Mouse (Mus musculus) adrenal gland, postnatal 10 days (tissue): ENCODE measurements at regions not wholly inside any gene's neighbourhood (a gene's known extent, or its start where the extent isn't known, plus 50 kb on each side); places are given as distances from the start of the nearest gene placed in this dataset.

Experiments
- DNase-seq: peaks from one replicate; pipeline ENCODE4 v3.0.0; 2021; ENCODE audit warnings: mixed read lengths

DNA sequence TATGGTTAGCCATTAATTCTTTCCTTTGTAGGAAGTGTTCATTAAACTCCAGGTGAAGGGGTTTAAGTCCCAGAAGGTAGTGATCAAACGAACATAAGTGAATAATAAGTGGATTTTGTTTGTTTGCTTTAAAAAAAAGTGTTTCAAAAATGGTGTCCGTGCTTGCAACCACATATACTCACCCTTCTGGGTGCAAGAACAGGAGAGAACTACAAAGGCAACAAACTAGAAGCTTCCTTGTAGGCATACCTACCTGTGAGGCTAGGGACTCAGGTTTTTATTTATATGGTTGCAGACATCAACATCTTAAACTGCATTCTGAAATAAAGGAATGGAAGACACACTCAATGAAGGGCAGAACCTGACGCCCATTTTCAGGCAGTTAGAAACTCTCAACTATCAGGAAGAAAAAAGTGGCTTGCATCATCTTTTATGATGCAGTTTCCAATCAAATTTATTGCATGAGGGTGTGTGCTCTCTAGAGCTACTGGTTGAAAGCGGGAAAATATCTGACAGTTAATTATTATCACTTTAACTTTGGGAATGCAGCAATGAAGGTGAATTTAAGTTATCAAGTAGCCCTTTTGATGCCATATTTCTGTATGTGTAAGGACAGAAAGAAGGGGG, 117.1 kb downstream of the Csl start:
- DNase-seq: no peak

GRCm38 (mm10) chr10:99644981-99645380, 114.5 kb downstream of the Csl start:
- DNase-seq: peak; percentile 36

- DNase-seq: no peak
Observed at GRCm38 (mm10) chr10:99652011-99652410, 107.4 kb downstream of the Csl start.

DNA sequence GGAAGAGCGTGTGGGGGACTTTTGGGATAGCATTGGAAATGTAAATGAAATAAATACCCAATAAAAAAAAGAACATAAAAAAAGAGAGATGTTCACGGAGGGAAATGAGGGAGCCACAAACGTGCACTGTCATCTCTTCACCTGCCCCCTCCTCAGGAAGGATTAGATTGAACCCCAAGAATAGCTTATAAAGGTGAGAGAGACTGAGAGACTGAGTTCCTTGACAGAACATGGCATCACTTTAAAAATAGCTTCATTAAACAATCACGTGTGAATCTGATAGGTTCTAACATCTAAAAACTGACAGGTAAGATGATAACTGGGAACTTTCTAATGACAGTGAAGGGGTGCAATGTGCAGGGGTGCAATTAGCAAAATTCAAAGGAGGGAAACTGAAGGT, 105.2 kb downstream of the Csl start:
- DNase-seq: no peak

DNA sequence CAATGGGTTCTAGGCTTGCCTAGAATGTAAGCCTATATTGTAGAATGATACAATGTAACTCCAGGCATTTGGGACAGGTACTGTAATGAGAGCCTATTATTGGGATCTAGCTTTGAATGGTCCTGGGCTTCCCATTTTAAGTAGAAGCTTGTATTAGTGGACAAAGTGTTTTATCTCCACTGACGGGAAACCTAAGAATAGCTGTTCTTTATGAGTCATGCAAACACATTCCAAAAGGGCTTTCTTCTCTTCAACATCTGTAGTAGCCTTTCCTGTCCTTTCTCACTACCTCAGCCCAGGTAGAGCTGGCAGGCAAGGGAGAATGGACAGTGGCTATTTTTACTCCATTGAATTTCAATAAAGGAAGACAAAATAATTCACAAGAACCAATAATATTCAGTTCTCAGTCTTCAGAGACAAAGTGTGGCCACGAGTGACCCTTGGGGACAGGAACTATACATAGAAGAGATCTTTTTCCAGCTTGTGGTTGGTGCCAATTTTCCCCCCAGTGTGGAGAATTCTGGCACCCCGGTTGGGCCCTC, 82.8 kb downstream of the Csl start:
- no peak for DNase-seq

DNA sequence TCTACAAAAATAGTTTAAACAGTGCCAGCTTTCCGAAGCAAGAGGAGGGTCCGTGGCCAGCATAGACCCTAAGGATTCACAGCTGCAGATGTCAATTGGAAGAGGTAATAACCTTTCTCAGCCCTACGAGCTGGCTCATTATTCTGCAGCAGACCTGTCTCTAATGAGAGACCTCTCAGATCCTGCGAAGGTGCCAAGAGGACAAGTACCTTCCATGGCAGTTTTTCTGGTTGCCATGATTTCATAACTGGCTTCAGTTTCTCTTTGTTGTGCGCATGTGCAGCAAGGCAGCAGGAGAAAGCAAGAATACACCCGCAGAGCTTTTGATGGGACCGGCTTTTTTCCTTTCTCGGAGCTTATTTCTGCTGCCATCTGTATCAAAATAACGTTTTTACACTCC, 81.4 kb downstream of the Csl start:
- no peak for DNase-seq

DNA sequence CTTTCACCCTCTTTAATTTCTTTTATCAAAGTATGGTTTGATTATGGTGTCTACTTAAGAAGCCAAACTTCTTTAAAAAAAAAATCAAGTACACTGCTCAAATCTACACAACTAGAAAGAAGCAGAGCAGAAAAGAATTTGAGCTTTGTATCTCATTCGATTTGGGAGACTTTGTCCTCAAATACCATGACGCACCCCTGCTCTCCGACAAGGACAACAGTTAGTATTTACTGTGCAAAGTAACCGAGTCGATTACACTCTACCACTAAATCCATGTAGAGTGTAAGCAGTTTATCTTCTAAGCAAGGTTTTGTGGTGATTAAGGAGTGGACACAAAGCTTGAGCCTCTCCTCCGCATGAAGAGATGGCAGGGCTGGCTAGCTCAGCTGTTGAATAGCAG, 79.6 kb downstream of the Csl start:
- no peak for DNase-seq

DNA sequence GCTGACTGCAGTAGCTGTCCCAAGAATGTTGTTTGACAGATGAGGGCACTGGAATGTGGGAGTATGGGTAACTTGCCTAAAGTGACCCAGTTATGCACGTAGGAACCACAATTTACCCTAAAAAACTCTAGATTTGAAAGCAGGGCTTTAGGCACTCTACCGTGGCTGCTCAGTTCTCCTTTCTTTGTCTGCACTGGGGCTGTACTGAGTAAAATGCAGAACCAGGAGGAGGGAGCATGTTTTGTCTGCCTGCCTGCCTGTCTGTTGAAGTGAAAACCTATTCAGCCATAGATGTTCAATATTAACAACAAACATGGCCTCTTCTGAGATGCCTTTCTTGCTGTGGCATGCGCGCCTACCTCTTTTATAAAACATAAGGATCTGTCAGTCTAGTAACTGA, 77.5 kb downstream of the Csl start:
- no peak for DNase-seq

- DNase-seq: no peak
Observed at GRCm38 (mm10) chr10:99682350-99682749, 77.1 kb downstream of the Csl start.

DNA sequence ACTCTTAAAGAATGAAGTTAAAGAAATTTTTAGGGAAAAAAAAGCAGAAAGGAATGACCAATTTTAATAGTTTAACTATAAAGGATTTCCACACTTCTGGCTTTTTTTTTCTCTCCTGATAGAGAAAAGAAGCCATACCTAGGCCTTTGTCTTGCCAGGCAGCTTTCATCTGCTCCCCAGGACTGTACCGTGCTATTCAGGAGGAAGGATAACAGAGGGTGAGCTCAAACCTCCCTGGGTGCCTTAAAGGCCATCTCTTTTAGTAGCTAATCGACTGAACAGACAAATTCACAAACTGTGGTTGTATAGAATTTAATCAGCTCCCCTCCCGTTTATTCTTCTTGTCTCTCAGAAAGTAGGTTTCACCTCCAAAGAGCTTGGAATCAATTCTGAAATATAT, 76.1 kb downstream of the Csl start:
- no peak for DNase-seq

- no peak for DNase-seq
Observed at GRCm38 (mm10) chr10:99685911-99686310, 73.5 kb downstream of the Csl start.

DNA sequence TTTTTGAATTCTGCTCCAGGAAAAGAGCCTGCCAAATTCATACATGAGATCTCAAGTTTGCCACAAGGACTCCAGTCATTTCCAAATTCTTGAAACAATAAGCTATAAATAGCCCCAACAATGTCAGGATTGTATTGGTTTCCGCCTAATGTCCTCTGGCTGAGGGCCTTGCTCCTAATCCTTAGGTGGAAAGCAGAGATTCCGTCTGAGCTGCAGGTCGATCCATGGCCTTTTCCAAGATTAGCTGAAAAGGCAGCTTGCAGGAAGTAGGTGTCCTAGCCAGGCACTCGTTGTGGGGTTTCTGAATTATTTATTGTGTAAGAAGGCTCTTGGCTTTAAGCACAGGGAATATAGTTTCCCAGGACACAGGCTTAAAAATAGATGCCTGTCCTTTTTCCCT, 72.4 kb downstream of the Csl start:
- peak; percentile 16 for DNase-seq

- DNase-seq: no peak
Observed at GRCm38 (mm10) chr10:99697696-99698095, 61.8 kb downstream of the Csl start.

- DNase-seq: peak; percentile 23
Observed at GRCm38 (mm10) chr10:99699498-99699897, 60.0 kb downstream of the Csl start.

DNA sequence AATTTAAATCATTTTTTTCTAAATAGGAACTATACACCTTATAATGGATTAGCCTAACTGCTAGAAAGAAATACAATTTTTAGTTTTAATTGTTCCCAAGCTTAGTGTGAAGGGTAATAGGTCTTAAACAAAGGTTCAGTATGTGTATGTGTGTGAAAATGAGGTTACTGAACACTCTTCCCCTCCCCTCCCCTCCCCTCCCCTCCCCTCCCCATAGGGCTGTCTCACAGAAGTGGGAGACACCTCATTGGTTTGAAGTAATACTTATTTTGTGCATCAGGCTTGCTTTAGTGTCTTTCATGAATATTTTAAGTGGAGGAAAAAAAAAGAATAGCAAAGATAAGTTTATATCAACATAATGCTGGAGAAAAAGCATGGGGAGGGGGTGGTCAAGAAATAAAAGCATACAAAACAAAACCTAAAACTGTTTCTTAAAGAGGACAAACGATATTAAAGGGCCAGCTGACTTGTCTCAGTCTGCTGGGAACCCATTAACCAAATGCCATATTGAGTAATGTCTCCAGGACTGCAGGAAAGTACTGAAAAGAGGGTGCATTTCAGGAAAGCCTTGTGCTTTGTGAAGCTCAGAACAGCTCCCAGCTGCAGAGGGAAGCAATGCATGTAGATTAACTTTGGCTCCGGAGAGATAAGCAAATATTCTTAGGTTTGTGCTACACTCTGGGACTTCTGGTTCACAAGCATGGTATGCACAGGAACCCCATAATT, 59.2 kb downstream of the Csl start:
- no peak for DNase-seq
